Mouse (Mus musculus) lung, embryonic 14.5 days (tissue): ENCODE data around the gene Sh3rf3. TPM values are rescaled to one million over a fixed set of nuclear protein-coding genes. Genes with fewer than 3 reads are reported as not detected.

Experiments used
- ATAC-seq: fragments of 200-750 bp; cut with Nextera tagmentation; 2 replicates; pipeline ENCODE4 v1.8.0; 2017; ENCODE audit warnings: mild to moderate bottlenecking, moderate TSS enrichment, moderate library complexity; ENCODE audit not compliant: insufficient read depth
- DNase-seq: peaks from one replicate; pipeline ENCODE4 v3.0.0-alpha.2; 2015
- H3K27ac ChIP-seq: fragments of 300-500 bp; sonication (generic); 2 replicates; pipeline ENCODE4 v1.5.1; 2014; ENCODE audit warnings: low read depth, mild to moderate bottlenecking, moderate library complexity
- H3K27me3 ChIP-seq: fragments of 300-500 bp; sonication (generic); 2 replicates; pipeline ENCODE4 v1.6.1; 2014; ENCODE audit warnings: low read length, control low read depth; ENCODE audit not compliant: insufficient read depth
- H3K36me3 ChIP-seq: fragments of 300-500 bp; sonication (generic); 2 replicates; pipeline ENCODE4 v1.6.1; 2014; ENCODE audit warnings: control low read depth; ENCODE audit not compliant: insufficient read depth
- H3K4me1 ChIP-seq: fragments of 300-500 bp; sonication (generic); 2 replicates; pipeline ENCODE4 v1.6.1; 2014; ENCODE audit warnings: antibody characterized with exemption, control low read depth; ENCODE audit not compliant: insufficient read depth
- H3K4me2 ChIP-seq: fragments of 300-500 bp; sonication (generic); 2 replicates; pipeline ENCODE4 v1.6.1; 2014; ENCODE audit warnings: mild to moderate bottlenecking
- H3K4me3 ChIP-seq: fragments of 300-500 bp; sonication (generic); 2 replicates; pipeline ENCODE4 v1.5.1; 2014; ENCODE audit warnings: low read depth, low read length
- H3K9ac ChIP-seq: fragments of 300-500 bp; sonication (generic); 2 replicates; pipeline ENCODE4 v1.6.1; 2014
- H3K9me3 ChIP-seq: fragments of 300-500 bp; sonication (generic); 2 replicates; pipeline ENCODE4 v1.6.1; 2016; ENCODE audit warnings: low read depth, low read length, control low read depth
- CTCF ChIP-seq: IDR thresholded peaks from 2 replicates; pipeline ENCODE4 v1.5.1; 2016; ENCODE audit warnings: antibody characterized with exemption, low read depth
- WGBS: fragments of 180-500 bp; shearing (Covaris S2); extraction: QIAGEN DNeasy Blood & Tissue Kit; methylation state at CpG from one replicate; pipeline ENCODE4 v1.1.7; 2014; 5-methylcytosine and 5-hydroxymethylcytosine counted together
- polyA plus RNA-seq: library from polyadenylated mRNA; unstranded; fragments of >200 nt; fragmentation: Nextera tagmentation; extraction: Ambion mirVana; gene quantifications from 2 replicates; pipeline ENCODE4 v1.2.1, GENCODE M21; 2014

Gene Sh3rf3
- polyA plus RNA-seq, 1 experiment from 2014 or later, result 3.3 TPM

DNA sequence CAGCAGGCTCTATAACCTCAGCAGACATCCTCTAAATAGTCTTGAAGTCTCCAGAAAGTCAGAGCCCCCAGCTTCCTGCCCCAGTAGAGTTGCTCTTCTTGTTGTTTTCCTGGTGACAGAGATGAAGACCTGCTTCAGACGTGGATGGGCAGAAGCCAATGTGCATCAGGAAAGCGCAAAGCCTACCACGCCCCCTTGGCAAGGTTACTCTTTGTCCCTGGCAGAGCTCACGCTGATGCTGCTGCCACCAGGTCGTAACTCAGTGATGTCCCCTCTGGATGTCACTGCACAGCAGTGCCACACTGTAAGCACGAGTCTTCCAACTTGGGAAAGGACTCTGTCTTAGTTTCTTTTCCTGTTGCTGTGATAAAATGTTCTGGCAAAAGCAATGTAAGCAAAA, 253.6 kb downstream of the Sh3rf3 start:
- Histone ChIP-seq H3K9ac (no peak overlapping the region), H3K27ac (no peak overlapping the region), H3K4me2 (no peak overlapping the region), H3K27me3 (no peaks in the 10 kb centered on the region), H3K4me1 (no peaks in the 10 kb centered on the region), H3K4me3 (no peak overlapping the region), H3K36me3 (no peaks in the 10 kb centered on the region), H3K9me3 (no peaks in the 10 kb centered on the region)
- DNase-seq (no peak), ATAC-seq (no peak)
- no peak for TF ChIP-seq CTCF
- WGBS, result 67% methylated on average over 6 of the region's 6 CpGs

DNA sequence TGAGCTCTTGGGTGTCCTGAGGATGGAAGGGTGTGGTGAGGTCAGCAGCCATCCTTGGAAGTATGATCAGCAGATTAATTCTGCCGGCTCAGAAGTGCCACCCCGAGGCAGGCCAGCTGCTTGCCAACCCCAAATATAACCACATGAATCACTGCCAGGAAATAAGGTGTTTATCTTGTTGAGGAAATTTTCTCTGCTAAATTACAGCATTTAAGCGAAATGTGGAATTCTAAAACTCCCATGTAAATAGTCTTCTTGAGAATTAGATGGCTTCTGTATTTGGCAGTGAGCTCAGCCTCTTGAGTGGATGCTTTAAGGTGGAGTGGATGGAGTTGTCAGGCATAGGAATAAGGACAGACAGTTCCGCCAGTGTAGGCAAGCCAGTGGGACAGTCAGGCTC, 259.7 kb downstream of the Sh3rf3 start:
- WGBS, result 41% methylated on average over 4 of the region's 4 CpGs
- DNase-seq (no peak), ATAC-seq (no peak)
- no peak overlapping the region for H3K27ac ChIP-seq
- H3K4me3 ChIP-seq, result no peak overlapping the region
- H3K4me1 ChIP-seq, result no peaks in the 10 kb centered on the region
- H3K9ac ChIP-seq, result no peak overlapping the region
- H3K4me2 ChIP-seq, result no peak overlapping the region
- no peaks in the 10 kb centered on the region for H3K9me3 ChIP-seq
- no peak for TF ChIP-seq CTCF
- no peaks in the 10 kb centered on the region for H3K27me3 ChIP-seq
- no peaks in the 10 kb centered on the region for H3K36me3 ChIP-seq

DNA sequence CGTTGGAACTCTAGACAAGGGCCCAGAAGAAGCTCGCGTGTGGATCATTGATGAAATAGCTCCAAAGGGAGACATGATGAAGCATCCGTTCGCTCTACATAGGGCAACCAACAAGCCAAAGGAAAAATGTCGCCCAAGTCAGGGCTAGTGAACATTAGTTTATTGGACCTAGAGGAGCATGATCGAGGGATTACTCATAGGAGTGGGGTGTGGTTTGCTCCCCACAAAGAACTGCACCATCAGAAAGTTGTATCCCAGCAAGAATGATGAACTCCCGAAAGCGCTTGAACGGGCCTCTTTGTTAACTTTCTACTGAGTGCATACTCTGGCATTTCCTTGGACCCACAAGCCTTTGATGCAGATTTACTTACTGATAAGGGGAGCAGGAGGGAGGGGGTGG, 263.5 kb downstream of the Sh3rf3 start:
- H3K36me3 ChIP-seq, result no peaks in the 10 kb centered on the region
- TF ChIP-seq CTCF, result no peak
- no peak overlapping the region for H3K27ac ChIP-seq
- ATAC-seq, result no peak
- no peaks in the 10 kb centered on the region for H3K9me3 ChIP-seq
- H3K4me3 ChIP-seq, result no peak overlapping the region
- H3K4me1 ChIP-seq, result 0 out of 2 replicates have a peak, but pooled peaks cover 5% of the 10 kb centered on the region
- no peak overlapping the region for H3K4me2 ChIP-seq
- no peak for DNase-seq
- no peaks in the 10 kb centered on the region for H3K27me3 ChIP-seq
- 71% methylated on average over 10 of the region's 10 CpGs for WGBS
- no peak overlapping the region for H3K9ac ChIP-seq

DNA sequence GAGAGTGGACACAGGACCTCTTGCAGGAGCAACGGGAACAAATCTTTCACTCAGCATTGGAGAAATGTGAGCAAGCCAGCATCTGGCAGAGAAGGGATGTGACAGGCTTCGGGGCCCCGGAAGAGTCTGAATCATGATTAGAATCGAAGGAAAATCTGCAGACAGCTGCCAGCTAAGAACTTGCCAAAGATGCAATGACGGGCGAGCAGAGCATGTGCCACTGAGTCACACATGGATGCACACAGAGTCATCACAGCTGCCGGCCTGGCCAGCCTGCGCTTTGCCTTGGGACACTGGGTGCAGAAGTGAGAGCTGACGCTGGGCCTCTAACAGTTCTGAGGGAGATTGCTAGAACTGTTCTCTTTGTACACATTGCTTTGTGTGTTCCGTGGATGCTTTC, 264.8 kb downstream of the Sh3rf3 start:
- H3K4me2 ChIP-seq, result no peak overlapping the region
- no peak for TF ChIP-seq CTCF
- no peaks in the 10 kb centered on the region for H3K36me3 ChIP-seq
- DNase-seq (no peak), ATAC-seq (no peak)
- 70% methylated on average over 10 of the region's 10 CpGs for WGBS
- H3K4me3 ChIP-seq, result no peak overlapping the region
- H3K4me1 ChIP-seq, result 0 out of 2 replicates have a peak, but pooled peaks cover 5% of the 10 kb centered on the region
- H3K9ac ChIP-seq, result no peak overlapping the region
- H3K9me3 ChIP-seq, result no peaks in the 10 kb centered on the region
- no peaks in the 10 kb centered on the region for H3K27me3 ChIP-seq
- H3K27ac ChIP-seq, result no peak overlapping the region

DNA sequence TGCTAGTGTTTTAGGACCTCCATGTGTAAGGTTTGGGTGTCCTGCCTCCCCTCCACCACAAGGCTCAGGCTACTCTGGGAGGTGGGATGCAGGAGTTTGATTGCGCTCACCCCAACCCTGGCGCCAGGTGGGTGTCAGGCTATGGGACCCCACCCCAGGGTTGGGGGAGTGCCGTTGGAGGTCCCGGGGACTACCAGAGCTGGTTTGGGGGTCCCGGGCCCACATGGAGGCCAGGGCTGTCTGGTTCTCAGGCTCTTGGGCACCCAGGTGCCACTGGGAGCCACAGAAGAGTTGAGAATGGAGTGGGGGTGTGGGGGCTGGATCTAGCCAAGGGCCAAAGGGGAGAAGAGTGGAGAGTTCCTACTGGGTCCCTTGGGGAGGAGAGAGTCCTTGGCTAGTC, 272.4 kb downstream of the Sh3rf3 start:
- TF ChIP-seq CTCF, result no peak
- DNase-seq, result no peak

DNA sequence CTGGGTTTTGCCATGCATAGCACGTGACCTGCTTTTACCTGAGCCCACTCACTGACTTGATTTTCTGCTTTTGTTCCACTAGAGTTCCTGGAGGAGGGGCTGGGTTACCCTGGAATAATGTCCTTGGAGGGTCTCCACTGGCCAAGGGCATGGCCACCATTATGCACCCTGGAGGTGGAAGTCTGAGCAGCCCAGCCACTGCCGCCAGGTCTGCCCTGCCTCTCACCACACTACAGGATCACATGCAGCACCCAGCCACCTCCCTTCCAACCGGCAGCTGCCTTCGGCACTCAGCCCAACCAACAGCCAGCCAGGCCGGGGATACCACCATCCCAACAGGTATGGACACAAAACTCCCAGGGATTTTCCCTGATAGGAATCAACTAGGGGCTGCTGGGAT, 273.4 kb downstream of the Sh3rf3 start:
- WGBS, result 84% methylated on average over 5 of the region's 5 CpGs
- H3K9ac ChIP-seq, result no peak overlapping the region
- no peaks in the 10 kb centered on the region for H3K36me3 ChIP-seq
- no peaks in the 10 kb centered on the region for H3K4me1 ChIP-seq
- H3K27ac ChIP-seq, result no peak overlapping the region
- H3K4me3 ChIP-seq, result no peak overlapping the region
- H3K4me2 ChIP-seq, result no peak overlapping the region
- no peak for ATAC-seq
- H3K9me3 ChIP-seq, result no peaks in the 10 kb centered on the region
- H3K27me3 ChIP-seq, result no peaks in the 10 kb centered on the region
- DNase-seq, result no peak
- TF ChIP-seq CTCF, result no peak

More for the DNA sequence above, 272.4 kb downstream of the Sh3rf3 start:
- Histone ChIP-seq H3K4me1 (no peaks in the 10 kb centered on the region), H3K9ac (no peak overlapping the region), H3K4me2 (no peak overlapping the region), H3K27me3 (no peaks in the 10 kb centered on the region), H3K36me3 (no peaks in the 10 kb centered on the region), H3K4me3 (no peak overlapping the region), H3K9me3 (no peaks in the 10 kb centered on the region), H3K27ac (no peak overlapping the region)
- ATAC-seq, result no peak
- WGBS, result 93% methylated on average over 5 of the region's 5 CpGs

DNA sequence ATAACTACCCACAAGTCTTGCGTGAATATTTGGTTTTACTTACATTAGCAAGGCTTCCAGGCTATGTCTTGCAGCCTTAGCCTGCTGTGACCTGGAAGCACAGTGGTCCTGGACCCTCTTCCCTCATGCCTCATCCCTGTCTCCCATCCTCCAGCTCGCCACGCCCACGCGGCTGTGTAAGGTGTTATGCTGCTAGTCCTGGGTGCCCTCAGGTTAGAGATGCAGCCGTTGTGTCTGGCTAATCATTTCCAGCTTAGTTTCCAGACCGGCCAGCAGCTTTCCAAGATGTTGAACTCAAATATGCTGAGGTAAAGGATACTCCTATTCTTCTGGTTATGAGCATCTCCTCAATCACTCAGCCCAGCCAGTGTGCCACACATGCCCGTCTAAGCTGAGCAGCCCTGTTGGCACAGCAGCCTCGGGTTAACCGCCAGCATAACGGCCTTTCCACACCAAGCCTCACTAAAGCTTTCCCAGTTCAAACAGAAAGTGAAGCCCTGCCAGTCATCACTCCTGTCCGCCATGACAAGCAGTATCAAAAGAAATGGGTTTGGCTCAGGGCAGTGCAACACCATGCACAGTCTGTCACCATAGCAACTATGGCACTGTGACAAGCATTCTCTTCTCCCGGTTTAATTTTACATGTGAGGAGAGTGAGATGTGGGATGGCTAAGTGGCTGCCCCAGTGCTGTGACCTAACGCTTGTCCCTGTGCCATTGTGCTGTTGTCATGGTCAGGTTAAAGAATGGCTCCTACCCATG, 276.9 kb downstream of the Sh3rf3 start:
- no peaks in the 10 kb centered on the region for H3K27me3 ChIP-seq
- H3K4me1 ChIP-seq, result no peaks in the 10 kb centered on the region
- no peaks in the 10 kb centered on the region for H3K9me3 ChIP-seq
- 69% methylated on average over 14 of the region's 14 CpGs for WGBS
- no peak overlapping the region for H3K9ac ChIP-seq
- no peaks in the 10 kb centered on the region for H3K36me3 ChIP-seq
- ATAC-seq, result peak; percentile 60; the same call in 1 of the 2 replicates
- no peak overlapping the region for H3K4me3 ChIP-seq
- TF ChIP-seq CTCF, result no peak
- peak; percentile 62 for DNase-seq
- no peak overlapping the region for H3K27ac ChIP-seq
- H3K4me2 ChIP-seq, result no peak overlapping the region
